Mouse (Mus musculus) lung, postnatal 4 days (tissue): ENCODE measurements around the gene Gm6121.
"Not testable (repeated sequence)": the region's sequence is repeated elsewhere in the genome, so short reads cannot be mapped to it uniquely, and the experiment has no call there.

ENCODE experiments used
- DNase-seq, 2 experiments: peaks; one replicate each; pipeline ENCODE4 v3.0.0; 2021

Gm6121 gene

DNA sequence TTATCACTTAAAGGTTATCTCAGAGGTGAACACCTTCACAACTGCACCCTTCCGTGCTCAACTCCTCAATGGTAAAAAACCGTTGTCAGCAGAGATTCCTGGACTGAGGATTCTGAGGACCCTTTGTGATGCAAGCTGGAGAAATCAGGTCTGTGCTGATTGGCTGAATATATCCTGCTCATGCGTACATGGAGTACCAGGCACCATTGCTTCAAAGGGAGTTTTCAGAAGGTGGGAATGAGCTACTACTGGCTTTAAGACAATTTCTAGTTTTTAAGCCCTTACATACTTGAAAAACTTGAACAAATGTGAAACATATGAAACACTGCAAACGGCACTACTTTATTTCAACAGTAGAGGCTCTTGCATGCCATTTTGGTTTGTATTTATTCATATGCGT, at the start of gene Gm6121:
Gene Gm6121 (minus strand): TSS at position 101 of the 400 bp plus-strand sequence.
- DNase-seq: not testable (repeated sequence)
